13 mouse cellular contexts compared by ENCODE assay signal in genomic region chr2:7223538-7223937, GRCm38 (mm10).
"Had no signal": no experiment of that assay in that cellular context is flagged by ENCODE, and none has a peak within 500 bp of the region (broad histone marks: within the 10 kb centered on the region; RNA-seq: fewer than 3 reads in every experiment).

No protein-coding gene starts in this region.

- DNase-seq: kidney, postnatal 14 days; layer of hippocampus, postnatal 36 days; left cerebral cortex, postnatal 4 days; lung, adult 18-20 months; right cerebral cortex, adult 18-20 months; right cerebral cortex, postnatal 25 days; thymus, adult 18-20 months; thymus, postnatal 14 days had no signal

- H3K4me3 ChIP-seq: kidney, embryonic 15.5 days; limb, embryonic 13.5 days; myocyte; neural tube, embryonic 15.5 days had no signal

- H3K9me3 ChIP-seq: kidney, embryonic 15.5 days; limb, embryonic 13.5 days; neural tube, embryonic 15.5 days had no signal

- H3K36me3 ChIP-seq: kidney, embryonic 15.5 days; limb, embryonic 13.5 days; neural tube, embryonic 15.5 days had no signal

- H3K4me1 ChIP-seq: kidney, embryonic 15.5 days; limb, embryonic 13.5 days had no signal

- H3K27me3 ChIP-seq: kidney, embryonic 15.5 days; limb, embryonic 13.5 days; neural tube, embryonic 15.5 days had no signal

- H3K9ac ChIP-seq: kidney, embryonic 15.5 days; limb, embryonic 13.5 days; liver, embryonic 14.5 days; neural tube, embryonic 15.5 days had no signal

- H3K27ac ChIP-seq: kidney, embryonic 15.5 days; limb, embryonic 13.5 days; liver, embryonic 14.5 days; neural tube, embryonic 15.5 days had no signal

- H3K4me2 ChIP-seq: kidney, embryonic 15.5 days; limb, embryonic 13.5 days; neural tube, embryonic 15.5 days had no signal
